Comparison of ENCODE assay signal across 21 mouse cellular contexts in genomic region chr3:107002249-107003123, GRCm38 (mm10). TPM values are rescaled to one million over a fixed set of nuclear protein-coding genes. Genes with fewer than 3 reads are reported as not detected.
DNase-seq lines count a peak whose midpoint lies in the region; ATAC-seq and TF ChIP-seq lines count a peak whose summit lies in the region.
"Had no signal": no experiment of that assay in that cellular context is flagged by ENCODE, and none has a peak within 500 bp of the region (broad histone marks: within the 10 kb centered on the region; RNA-seq: fewer than 3 reads in every experiment).

No protein-coding gene starts in this region.

- no peak overlapping the region for H3K4me3 ChIP-seq in hindbrain, postnatal 0 days (ENCODE audit: low read length)
- no peak overlapping the region for H3K4me3 ChIP-seq in hindbrain, embryonic 11.5 days (ENCODE audit: low read depth, low read length)
- H3K4me3 ChIP-seq in CH12.LX (replicated peaks in 1 of 3; ENCODE audit: low read depth in 2 of 3, low read length in 2 of 3, poor library complexity in 1 of 3) (no peak overlapping the region), ES-E14 (ENCODE audit: insufficient read depth in 1 of 2, low read depth in 1 of 2, low read length in 2 of 2, poor library complexity in 1 of 2, severe bottlenecking in 1 of 2) (no peak overlapping the region)
- no peak overlapping the region for H3K4me3 ChIP-seq in forebrain, embryonic 14.5 days (ENCODE audit: low read depth, low read length)
- H3K4me3 ChIP-seq in kidney, embryonic 15.5 days (replicated peaks): no peak overlapping the region
- H3K4me3 ChIP-seq: gastrocnemius, adult 2 months; left cerebral cortex, adult 2 months; limb, embryonic 15.5 days; neural tube, embryonic 12.5 days had no signal

- no peak overlapping the region; the same call in 1 of the 2 replicates for H3K27ac ChIP-seq in hindbrain, postnatal 0 days
- H3K27ac ChIP-seq in hindbrain, embryonic 11.5 days (ENCODE audit: low read depth, low read length): no peak overlapping the region
- no peak overlapping the region for H3K27ac ChIP-seq in CH12.LX (ENCODE audit: insufficient read depth, low read depth)
- no peak overlapping the region for H3K27ac ChIP-seq in ES-E14 (ENCODE audit: insufficient read depth, low read depth, low read length, poor library complexity, severe bottlenecking)
- H3K27ac ChIP-seq in forebrain, embryonic 14.5 days (ENCODE audit: low read depth, low read length): peak overlapping the region; percentile 46; the same call in 1 of the 2 replicates
- H3K27ac ChIP-seq in kidney, embryonic 15.5 days: no peak overlapping the region
- H3K27ac ChIP-seq: gastrocnemius, adult 2 months; kidney, postnatal 0 days; left cerebral cortex, adult 2 months; limb, embryonic 15.5 days; liver, embryonic 14.5 days; neural tube, embryonic 12.5 days had no signal

- no peak overlapping the region for H3K9ac ChIP-seq in hindbrain, postnatal 0 days (replicated peaks; ENCODE audit: low read length)
- no peak overlapping the region for H3K9ac ChIP-seq in hindbrain, embryonic 11.5 days (ENCODE audit: low read depth, low read length)
- H3K9ac ChIP-seq in CH12.LX (ENCODE audit: insufficient read depth, low read depth): no peak overlapping the region
- H3K9ac ChIP-seq in ES-E14 (ENCODE audit: insufficient read depth, low read depth, low read length, poor library complexity, severe bottlenecking): no peak overlapping the region
- no peak overlapping the region for H3K9ac ChIP-seq in forebrain, embryonic 14.5 days (ENCODE audit: low read length)
- H3K9ac ChIP-seq in kidney, embryonic 15.5 days: no peak overlapping the region
- H3K9ac ChIP-seq: limb, embryonic 15.5 days; liver, embryonic 14.5 days; lung, embryonic 14.5 days; neural tube, embryonic 12.5 days had no signal

- no peaks in the 10 kb centered on the region for H3K4me1 ChIP-seq in hindbrain, postnatal 0 days (ENCODE audit: insufficient read depth, low read length)
- H3K4me1 ChIP-seq in hindbrain, embryonic 11.5 days (replicated peaks; ENCODE audit: control insufficient read depth, insufficient read depth, low read length): no peaks in the 10 kb centered on the region
- peaks cover 0 to 2% of the 10 kb centered on the region in 2 experiments; a peak in 1 of 4 replicates for H3K4me1 ChIP-seq in CH12.LX (ENCODE audit: control insufficient read depth in 1 of 2, insufficient read depth in 2 of 2)
- no peaks in the 10 kb centered on the region for H3K4me1 ChIP-seq in ES-E14 (ENCODE audit: control insufficient read depth in 2 of 2, insufficient read depth in 2 of 2, low read length in 2 of 2, poor library complexity in 1 of 2)
- peaks cover 5% of the 10 kb centered on the region for H3K4me1 ChIP-seq in forebrain, embryonic 14.5 days (ENCODE audit: control insufficient read depth, insufficient read depth, low read length)
- H3K4me1 ChIP-seq in kidney, embryonic 15.5 days: no peaks in the 10 kb centered on the region
- H3K4me1 ChIP-seq: limb, embryonic 15.5 days; neural tube, embryonic 12.5 days had no signal

- no peak overlapping the region for H3K4me2 ChIP-seq in hindbrain, postnatal 0 days (ENCODE audit: low read depth, low read length)
- H3K4me2 ChIP-seq in hindbrain, embryonic 11.5 days (replicated peaks; ENCODE audit: low read depth, low read length): no peak overlapping the region
- no peak overlapping the region for H3K4me2 ChIP-seq in CH12.LX (ENCODE audit: insufficient read depth, low read depth, poor library complexity, severe bottlenecking)
- no peak overlapping the region for H3K4me2 ChIP-seq in forebrain, embryonic 14.5 days (ENCODE audit: low read length)
- no peak overlapping the region for H3K4me2 ChIP-seq in kidney, embryonic 15.5 days
- H3K4me2 ChIP-seq: limb, embryonic 15.5 days; lung, embryonic 14.5 days; neural tube, embryonic 12.5 days had no signal

- no peak for TF ChIP-seq POLR2A in CH12.LX (IDR thresholded peaks at IDR 0.05; ENCODE audit: low read depth, low read length)

- 59% methylated on average over 8 of the region's 8 CpGs for WGBS in hindbrain, postnatal 0 days
- WGBS in hindbrain, embryonic 11.5 days: 83% methylated on average over 8 of the region's 8 CpGs
- whole genome bisulfite sequencing in forebrain, embryonic 14.5 days: 19% methylated on average over 8 of the region's 8 CpGs
- WGBS in kidney, embryonic 15.5 days: 78% methylated on average over 8 of the region's 8 CpGs

- peak; percentile 32 for DNase-seq in hindbrain, postnatal 0 days (ENCODE audit: low spot score)
- no peak for DNase-seq in hindbrain, embryonic 11.5 days (ENCODE audit: low spot score)
- no peak for DNase-seq in CH12.LX (ENCODE audit: extremely low read depth)
- no peak for DNase-seq in ES-E14 (ENCODE audit: low read depth, low spot score)
- peak; percentile 74 for DNase-seq in forebrain, embryonic 14.5 days (ENCODE audit: low spot score)
- no peak for DNase-seq in ovary, postnatal 14 days (ENCODE audit: low spot score)
- DNase-seq: adrenal gland, postnatal 14 days; cerebellum, adult 9-10 months; gastrocnemius, adult 2 months; kidney, adult 11 months; left cerebral cortex, postnatal 4 days; lung, embryonic 14.5 days; lung, postnatal 4 days; right cerebral cortex, adult 18-20 months; thymus, adult 18-20 months had no signal

- H3K79me2 ChIP-seq in CH12.LX (replicated peaks; ENCODE audit: control insufficient read depth, extremely low read depth, insufficient read depth, poor library complexity, severe bottlenecking): no peaks in the 10 kb centered on the region

- no peaks in the 10 kb centered on the region for H3K27me3 ChIP-seq in hindbrain, postnatal 0 days (ENCODE audit: insufficient read depth, low read length)
- H3K27me3 ChIP-seq in hindbrain, embryonic 11.5 days (ENCODE audit: control insufficient read depth, insufficient read depth, low read length): no peaks in the 10 kb centered on the region
- H3K27me3 ChIP-seq in CH12.LX (replicated peaks): no peaks in the 10 kb centered on the region
- H3K27me3 ChIP-seq in forebrain, embryonic 14.5 days (replicated peaks; ENCODE audit: control insufficient read depth, insufficient read depth, low read length): no peaks in the 10 kb centered on the region
- no peaks in the 10 kb centered on the region for H3K27me3 ChIP-seq in kidney, embryonic 15.5 days
- H3K27me3 ChIP-seq: limb, embryonic 15.5 days; neural tube, embryonic 12.5 days had no signal

- dilution Hi-C loops in CH12.LX (cut with MboI; ENCODE audit: extremely low pct_ligation_motif_present, extremely low pct_unique_long_range_greater_than_20kb, low sequenced_read_pairs): no loop called here

- in situ Hi-C loops in CH12.LX (cut with MboI; ENCODE audit: low pct_ligation_motif_present, low pct_unique_long_range_greater_than_20kb, low sequenced_read_pairs): no loop called here
- in situ Hi-C loops in ES-E14 (cut with MboI; ENCODE audit: low sequenced_read_pairs in 2 of 2, unreplicated experiment in 2 of 2): no loop called here

- no peak for TF ChIP-seq RAD21 in CH12.LX (IDR thresholded peaks at IDR 0.05; ENCODE audit: low read depth, low read length)

- no peak for TF ChIP-seq CTCF in hindbrain, postnatal 0 days (IDR thresholded peaks at IDR 0.05; ENCODE audit: low read depth)
- TF ChIP-seq CTCF in CH12.LX (conservative IDR thresholded peaks at IDR 0.05 in 1 of 2, IDR thresholded peaks at IDR 0.05 in 1 of 2; ENCODE audit: low read depth in 2 of 2, low read length in 2 of 2): no peak

- no peak for TF ChIP-seq EP300 in CH12.LX (IDR thresholded peaks at IDR 0.05; ENCODE audit: low read length)

- H3K9me3 ChIP-seq in hindbrain, postnatal 0 days (ENCODE audit: low read length): no peaks in the 10 kb centered on the region
- no peaks in the 10 kb centered on the region for H3K9me3 ChIP-seq in hindbrain, embryonic 11.5 days (ENCODE audit: control insufficient read depth, low read length)
- H3K9me3 ChIP-seq in CH12.LX (replicated peaks; ENCODE audit: low read length) (no peaks in the 10 kb centered on the region), ES-E14 (ENCODE audit: control insufficient read depth, insufficient read depth, low read depth, low read length) (no peaks in the 10 kb centered on the region)
- H3K9me3 ChIP-seq in forebrain, embryonic 14.5 days (replicated peaks; ENCODE audit: control insufficient read depth, low read length): no peaks in the 10 kb centered on the region
- no peaks in the 10 kb centered on the region for H3K9me3 ChIP-seq in kidney, embryonic 15.5 days (replicated peaks)
- H3K9me3 ChIP-seq: limb, embryonic 15.5 days; neural tube, embryonic 12.5 days had no signal

- ATAC-seq in hindbrain, postnatal 0 days: 0 out of 2 replicates have a peak, but pooled peaks have one; percentile 64
- no peak for ATAC-seq in hindbrain, embryonic 11.5 days (ENCODE audit: low FRiP score)
- ATAC-seq in forebrain, embryonic 14.5 days: peak; percentile 65
- no peak for ATAC-seq in kidney, embryonic 15.5 days (replicated peaks; ENCODE audit: low FRiP score)

- no peaks in the 10 kb centered on the region for H3K36me3 ChIP-seq in hindbrain, postnatal 0 days (ENCODE audit: insufficient read depth, low read length)
- H3K36me3 ChIP-seq in hindbrain, embryonic 11.5 days (ENCODE audit: control insufficient read depth, insufficient read depth, low read length): no peaks in the 10 kb centered on the region
- H3K36me3 ChIP-seq in CH12.LX (replicated peaks in 1 of 2; ENCODE audit: control insufficient read depth in 1 of 2, insufficient read depth in 1 of 2, low read length in 1 of 2): no peaks in the 10 kb centered on the region
- H3K36me3 ChIP-seq in ES-E14 (ENCODE audit: control insufficient read depth, insufficient read depth, low read length, poor library complexity, severe bottlenecking): no peaks in the 10 kb centered on the region
- H3K36me3 ChIP-seq in forebrain, embryonic 14.5 days (ENCODE audit: control insufficient read depth, insufficient read depth, low read length): no peaks in the 10 kb centered on the region
- H3K36me3 ChIP-seq in kidney, embryonic 15.5 days: no peaks in the 10 kb centered on the region
- H3K36me3 ChIP-seq: limb, embryonic 15.5 days; neural tube, embryonic 12.5 days had no signal

TF ChIP-seq in CH12.LX, 34 proteins besides CTCF, POLR2A, EP300 and RAD21 (continues in another document):
- TF ChIP-seq ZMIZ1 (IDR thresholded peaks at IDR 0.05; ENCODE audit: low read depth, low read length) (no peak), CHD2 (IDR thresholded peaks at IDR 0.05; ENCODE audit: low read length) (no peak)

TF ChIP-seq in ES-E14, 5 proteins besides CTCF, POLR2A, EP300 and RAD21 (continues in another document):
- no peak for TF ChIP-seq HCFC1 (IDR thresholded peaks at IDR 0.05; ENCODE audit: borderline replicate concordance, insufficient read depth, low read length)
- no peak for TF ChIP-seq CHD2 (IDR thresholded peaks at IDR 0.05; ENCODE audit: low read depth, low read length)

RNA-seq across cellular contexts. Expression of gene Kcna3, which starts 33.5 kb away (rescaled TPM):
- total RNA-seq in hindbrain, postnatal 0 days (2014; rRNA removed): 52.0 and 53.9 TPM in 2 replicates
- polyA plus RNA-seq in hindbrain, postnatal 0 days (2015; fragmentation: Nextera tagmentation; extraction: Ambion mirVana): 9.2 and 11.3 TPM in 2 replicates
- 4.6 and 4.7 TPM in 2 replicates for polyA plus RNA-seq in hindbrain, embryonic 11.5 days (2014; fragmentation: Nextera tagmentation; extraction: Ambion mirVana)
- total RNA-seq in CH12.LX (2012; rRNA removed): 0.84 and 0.85 TPM in 2 replicates
- total RNA-seq in CH12.LX (2014; rRNA removed): not detected in 2 replicates
- polyA plus RNA-seq in CH12.LX (2012; ENCODE audit: insufficient read length, low read depth): not detected in 2 replicates
- 0.85 and 1.1 TPM in 2 replicates for total RNA-seq in ES-E14 (2012; rRNA removed)
- 10.3 and 15.6 TPM in 2 replicates for polyA plus RNA-seq in forebrain, embryonic 14.5 days (2014; fragmentation: Nextera tagmentation; extraction: Ambion mirVana)
- polyA plus RNA-seq in kidney, embryonic 15.5 days (2015; fragmentation: Nextera tagmentation; extraction: Ambion mirVana): 1.1 and 1.4 TPM in 2 replicates
- total RNA-seq: gastrocnemius, adult 2 months had no signal

Comparison
In these comparisons a context has a peak if more than half of its experiments do, and no peak if none do; other contexts are left out.
1. ATAC-seq: peak in hindbrain, postnatal 0 days (single experiment) and forebrain, embryonic 14.5 days (single experiment); none in hindbrain, embryonic 11.5 days (single experiment) and kidney, embryonic 15.5 days (single experiment).
2. DNase-seq: peak in hindbrain, postnatal 0 days (single experiment) and forebrain, embryonic 14.5 days (single experiment); none in hindbrain, embryonic 11.5 days (single experiment), CH12.LX (single experiment), ES-E14 (single experiment) and ovary, postnatal 14 days (single experiment).